Mouse (Mus musculus) thymus, postnatal 10 days (tissue): ENCODE data around the gene Opn4.
A peak's percentile ranks its signal among the peaks of the same experiment; 100 is the strongest.

Source experiments
- DNase-seq, 2 experiments: peaks; one replicate each; pipeline ENCODE4 v3.0.0; 2021; ENCODE audit warnings: low spot score in 2 of 2

Gene Opn4

GRCm38 (mm10) chr14:34599941-34600340 lies at the start of gene Opn4:
Opn4 (minus strand) TSS chr14:34600142.
- no peak for DNase-seq

- DNase-seq = no peak
Observed at GRCm38 (mm10) chr14:34647870-34648475, 48.0 kb upstream of the Opn4 start.

- DNase-seq = no peak
Observed at GRCm38 (mm10) chr14:34644140-34644539, 44.2 kb upstream of the Opn4 start.

- no peak for DNase-seq
Observed at GRCm38 (mm10) chr14:34635721-34636120, 35.8 kb upstream of the Opn4 start.

- DNase-seq = no peak
Observed at GRCm38 (mm10) chr14:34635192-34635591, 35.2 kb upstream of the Opn4 start.

- DNase-seq = no peak
Observed at GRCm38 (mm10) chr14:34632722-34633448, 32.9 kb upstream of the Opn4 start.

- no peak for DNase-seq
Observed at GRCm38 (mm10) chr14:34626824-34627223, 26.9 kb upstream of the Opn4 start.

GRCm38 (mm10) chr14:34623531-34624210 lies 23.7 kb upstream of the Opn4 start:
- no peak for DNase-seq

- no peak for DNase-seq
Observed at GRCm38 (mm10) chr14:34623074-34623473, 23.1 kb upstream of the Opn4 start.

- DNase-seq = peak; percentile 38 to 73
Observed at GRCm38 (mm10) chr14:34620611-34621376, 20.9 kb upstream of the Opn4 start.

- DNase-seq = no peak
Observed at GRCm38 (mm10) chr14:34618808-34619207, 18.9 kb upstream of the Opn4 start.

GRCm38 (mm10) chr14:34616821-34617220 lies 16.9 kb upstream of the Opn4 start:
- DNase-seq = peak; percentile 86 to 93

- no peak for DNase-seq
Observed at GRCm38 (mm10) chr14:34615625-34616024, 15.7 kb upstream of the Opn4 start.

GRCm38 (mm10) chr14:34615082-34615481 lies 15.1 kb upstream of the Opn4 start:
- DNase-seq = peak; percentile 29 to 46

- DNase-seq = no peak
Observed at GRCm38 (mm10) chr14:34614551-34614950, 14.6 kb upstream of the Opn4 start.

- no peak for DNase-seq
Observed at GRCm38 (mm10) chr14:34613523-34613922, 13.6 kb upstream of the Opn4 start.

- peak; percentile 30 to 50 for DNase-seq
Observed at GRCm38 (mm10) chr14:34612222-34612621, 12.3 kb upstream of the Opn4 start.

GRCm38 (mm10) chr14:34611591-34611990 lies 11.6 kb upstream of the Opn4 start:
- DNase-seq = no peak

GRCm38 (mm10) chr14:34601910-34602309 lies 2.0 kb upstream of the Opn4 start:
- DNase-seq = no peak

- DNase-seq = no peak
Observed at GRCm38 (mm10) chr14:34595596-34596255, 4.2 kb downstream of the Opn4 start.

- no peak for DNase-seq
Observed at GRCm38 (mm10) chr14:34591741-34592535, 8.0 kb downstream of the Opn4 start.
